Mouse (Mus musculus) CH12.LX (cell line): ENCODE data around the gene Frat1. TPM values are rescaled to one million over a fixed set of nuclear protein-coding genes. Genes with fewer than 3 reads are reported as not detected.

Source experiments
- DNase-seq: peaks from one replicate; pipeline ENCODE4 v3.0.0-alpha.2; 2013; ENCODE audit errors: extremely low read depth
- H3K27ac ChIP-seq: 2 replicates; pipeline ENCODE4 v1.5.1; 2012; ENCODE audit warnings: low read depth, mild to moderate bottlenecking, control low read depth, moderate library complexity; ENCODE audit not compliant: insufficient read depth
- H3K27me3 ChIP-seq: replicated peaks from 2 replicates; pipeline ENCODE3; 2012; ENCODE audit warnings: inconsistent platforms
- H3K36me3 ChIP-seq, 2 experiments: replicated peaks in 1 of 2; 2 replicates each; pipeline versions ENCODE3 to v1.6.1; 2012; ENCODE audit warnings: inconsistent platforms in 1 of 2, low read length in 1 of 2, mild to moderate bottlenecking in 1 of 2, mixed read lengths in 1 of 2, moderate library complexity in 1 of 2; ENCODE audit not compliant: control insufficient read depth in 1 of 2, insufficient read depth in 1 of 2
- H3K4me1 ChIP-seq, 2 experiments: 2 replicates each; pipeline ENCODE4 v1.6.1; 2012; ENCODE audit warnings: inconsistent platforms in 1 of 2, moderate library complexity in 1 of 2; ENCODE audit not compliant: insufficient read depth in 2 of 2, control insufficient read depth in 1 of 2
- H3K4me2 ChIP-seq: 2 replicates; pipeline ENCODE4 v1.6.1; 2012; ENCODE audit warnings: low read depth, mild to moderate bottlenecking, control low read depth; ENCODE audit not compliant: poor library complexity, insufficient read depth, severe bottlenecking
- H3K4me3 ChIP-seq, 3 experiments: fragments of 150-350 bp in 1 of 3; sonication (generic) in 1 of 3; replicated peaks in 1 of 3; 2 replicates each; pipeline versions ENCODE3 to v1.5.1; 2011 to 2012; ENCODE audit warnings: low read depth in 2 of 3, low read length in 2 of 3, mild to moderate bottlenecking in 2 of 3, moderate library complexity in 2 of 3, control low read depth in 1 of 3, improper control_type of control experiment in 1 of 3, inconsistent platforms in 1 of 3, mixed read lengths in 1 of 3; ENCODE audit not compliant: poor library complexity in 1 of 3
- H3K79me2 ChIP-seq: replicated peaks from 2 replicates; pipeline ENCODE4 v1.6.1; 2012; ENCODE audit warnings: mild to moderate bottlenecking, moderate library complexity; ENCODE audit not compliant: control insufficient read depth, poor library complexity, insufficient read depth, severe bottlenecking; ENCODE audit errors: extremely low read depth
- H3K9ac ChIP-seq: 2 replicates; pipeline ENCODE4 v1.6.1; 2012; ENCODE audit warnings: low read depth, mild to moderate bottlenecking, control low read depth, moderate library complexity; ENCODE audit not compliant: insufficient read depth
- H3K9me3 ChIP-seq: replicated peaks from 2 replicates; pipeline ENCODE3; 2012; ENCODE audit warnings: low read length, inconsistent platforms, mixed read lengths
- BHLHE40 ChIP-seq: IDR thresholded peaks from 2 replicates; pipeline ENCODE4 v1.6.1; 2011; ENCODE audit warnings: mild to moderate bottlenecking, low read depth, low read length, improper control_type of control experiment
- CTCF ChIP-seq, 2 experiments: IDR thresholded peaks in 1 of 2; conservative IDR thresholded peaks in 1 of 2; 2 replicates each; pipeline ENCODE4 v1.5.1; 2011 to 2012; ENCODE audit warnings: low read depth in 2 of 2, low read length in 2 of 2, improper control_type of control experiment in 1 of 2, inconsistent platforms in 1 of 2, mild to moderate bottlenecking in 1 of 2, moderate library complexity in 1 of 2
- E2F4 ChIP-seq: IDR thresholded peaks from 2 replicates; pipeline ENCODE4 v1.6.1; 2011; ENCODE audit warnings: low read depth, low read length, improper control_type of control experiment; ENCODE audit not compliant: insufficient replicate concordance
- EP300 ChIP-seq: IDR thresholded peaks from 2 replicates; pipeline ENCODE4 v1.6.1; 2011; ENCODE audit warnings: low read length, improper control_type of control experiment
- IRF4 ChIP-seq: IDR thresholded peaks from 2 replicates; pipeline ENCODE4 v1.6.1; 2014; ENCODE audit warnings: low read depth, mild to moderate bottlenecking, inconsistent platforms, low read length, improper control_type of control experiment
- JUND ChIP-seq: conservative IDR thresholded peaks from 2 replicates; pipeline ENCODE4 v1.6.1; 2011; ENCODE audit warnings: low read depth, low read length, improper control_type of control experiment
- MAX ChIP-seq: IDR thresholded peaks from 2 replicates; pipeline ENCODE4 v1.6.1; 2011; ENCODE audit warnings: low read length, improper control_type of control experiment
- MAZ ChIP-seq: IDR thresholded peaks from 2 replicates; pipeline ENCODE4 v1.6.1; 2012; ENCODE audit warnings: low read depth, mild to moderate bottlenecking, inconsistent platforms, low read length, improper control_type of control experiment, moderate library complexity
- MEF2A ChIP-seq: IDR thresholded peaks from 2 replicates; pipeline ENCODE4 v1.6.1; 2014; ENCODE audit warnings: low read depth, mild to moderate bottlenecking, inconsistent platforms, low read length, improper control_type of control experiment, borderline replicate concordance
- MXI1 ChIP-seq: IDR thresholded peaks from 2 replicates; pipeline ENCODE4 v1.6.1; 2011; ENCODE audit warnings: mild to moderate bottlenecking, low read depth, low read length, improper control_type of control experiment
- MYC ChIP-seq: IDR thresholded peaks from 2 replicates; pipeline ENCODE4 v1.6.1; 2011; ENCODE audit warnings: low read depth, mild to moderate bottlenecking, improper control_type of control experiment, low read length
- NELFE ChIP-seq: IDR thresholded peaks from 2 replicates; pipeline ENCODE4 v1.6.1; 2011; ENCODE audit warnings: low read depth, low read length, improper control_type of control experiment
- PAX5 ChIP-seq: IDR thresholded peaks from 2 replicates; pipeline ENCODE4 v1.6.1; 2012; ENCODE audit warnings: low read length, inconsistent platforms, mixed read lengths
- POLR2AphosphoS2 ChIP-seq: IDR thresholded peaks from 2 replicates; pipeline ENCODE4 v1.6.1; 2011; ENCODE audit warnings: low read depth, low read length, improper control_type of control experiment
- SIN3A ChIP-seq: IDR thresholded peaks from 2 replicates; pipeline ENCODE4 v1.6.1; 2012; ENCODE audit warnings: low read length, improper control_type of control experiment, inconsistent platforms
- TCF12 ChIP-seq: IDR thresholded peaks from 2 replicates; pipeline ENCODE4 v1.6.1; 2014; ENCODE audit warnings: low read depth, mild to moderate bottlenecking, inconsistent platforms, low read length, improper control_type of control experiment
- UBTF ChIP-seq: IDR thresholded peaks from 2 replicates; pipeline ENCODE4 v1.6.1; 2012; ENCODE audit warnings: low read depth, mild to moderate bottlenecking, inconsistent platforms, low read length, improper control_type of control experiment, moderate library complexity
- USF1 ChIP-seq: IDR thresholded peaks from 2 replicates; pipeline ENCODE4 v1.6.1; 2014; ENCODE audit warnings: low read depth, mild to moderate bottlenecking, inconsistent platforms, low read length, improper control_type of control experiment
- ZMIZ1 ChIP-seq: IDR thresholded peaks from 2 replicates; pipeline ENCODE4 v1.6.1; 2012; ENCODE audit warnings: low read depth, mild to moderate bottlenecking, inconsistent platforms, low read length, improper control_type of control experiment
- ZNF384 ChIP-seq: IDR thresholded peaks from 2 replicates; pipeline ENCODE4 v1.6.1; 2012; ENCODE audit warnings: low read depth, low read length, improper control_type of control experiment, inconsistent platforms
- dilution Hi-C: fragments of 300-500 bp; cut with MboI; formaldehyde crosslinking; loops from 2 replicates; pipeline ENCODE4 v1.14.3; 2020; ENCODE audit warnings: low sequenced_read_pairs; ENCODE audit not compliant: extremely low pct_unique_long_range_greater_than_20kb, extremely low pct_ligation_motif_present
- in situ Hi-C: fragments of 300-500 bp; cut with MboI; formaldehyde crosslinking; loops from 3 replicates; pipeline ENCODE4 v1.14.3; 2019; ENCODE audit warnings: low sequenced_read_pairs, low pct_ligation_motif_present, low pct_unique_long_range_greater_than_20kb, mixed read lengths
- polyA plus RNA-seq: library from polyadenylated mRNA; unstranded; fragments of >175 nt; gene quantifications from 2 replicates; pipeline ENCODE4 v1.2.1, GENCODE M21; 2012; ENCODE audit warnings: low read depth; ENCODE audit not compliant: insufficient read length
- total RNA-seq, 2 experiments: library from RNA; depleted of rRNA; stranded (reverse); fragments of 300-350 nt in 1 of 2; fragments of >200 nt in 1 of 2; gene quantifications; 2 replicates each; pipeline ENCODE4 v1.2.3; 2012 to 2014

The Frat1 gene
- total and polyA plus RNA-seq, 3 experiments = 0.64 to 2.0 (median 0.70) TPM

DNA sequence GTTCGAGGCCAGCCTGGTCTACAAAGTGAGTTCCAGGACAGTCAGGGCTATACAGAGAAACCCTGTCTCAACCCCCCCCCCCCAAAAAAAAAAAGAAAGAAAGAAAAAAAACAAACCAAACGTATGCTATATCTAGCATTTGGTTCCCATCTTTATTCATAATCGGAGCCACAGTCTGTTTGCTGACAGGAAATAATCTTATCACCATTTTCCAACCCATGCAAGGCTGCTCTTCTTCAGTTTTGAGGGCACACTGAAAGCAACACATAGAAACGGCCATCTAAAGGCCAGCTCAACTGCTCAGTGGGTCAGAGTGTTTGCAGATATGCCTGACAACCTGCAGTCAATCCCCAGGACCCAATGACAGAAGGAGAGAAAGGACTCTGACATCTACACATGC, 22.7 kb downstream of the Frat1 start:
- no peak for DNase-seq
- TF ChIP-seq MAZ = no peak
- no peak for TF ChIP-seq POLR2AphosphoS2
- H3K4me3 ChIP-seq = no peak overlapping the region
- H3K4me2 ChIP-seq = no peak overlapping the region
- in situ Hi-C loops = no loop called here
- no peaks in the 10 kb centered on the region for H3K36me3 ChIP-seq
- H3K4me1 ChIP-seq = peaks cover 0 to 14% of the 10 kb centered on the region in 2 experiments; a peak in 2 of 4 replicates
- dilution Hi-C loops = no loop called here
- H3K9me3 ChIP-seq = peaks cover 4% of the 10 kb centered on the region
- H3K27ac ChIP-seq = no peak overlapping the region
- H3K27me3 ChIP-seq = peaks cover 2% of the 10 kb centered on the region
- no peak overlapping the region for H3K9ac ChIP-seq
- no peaks in the 10 kb centered on the region for H3K79me2 ChIP-seq

DNA sequence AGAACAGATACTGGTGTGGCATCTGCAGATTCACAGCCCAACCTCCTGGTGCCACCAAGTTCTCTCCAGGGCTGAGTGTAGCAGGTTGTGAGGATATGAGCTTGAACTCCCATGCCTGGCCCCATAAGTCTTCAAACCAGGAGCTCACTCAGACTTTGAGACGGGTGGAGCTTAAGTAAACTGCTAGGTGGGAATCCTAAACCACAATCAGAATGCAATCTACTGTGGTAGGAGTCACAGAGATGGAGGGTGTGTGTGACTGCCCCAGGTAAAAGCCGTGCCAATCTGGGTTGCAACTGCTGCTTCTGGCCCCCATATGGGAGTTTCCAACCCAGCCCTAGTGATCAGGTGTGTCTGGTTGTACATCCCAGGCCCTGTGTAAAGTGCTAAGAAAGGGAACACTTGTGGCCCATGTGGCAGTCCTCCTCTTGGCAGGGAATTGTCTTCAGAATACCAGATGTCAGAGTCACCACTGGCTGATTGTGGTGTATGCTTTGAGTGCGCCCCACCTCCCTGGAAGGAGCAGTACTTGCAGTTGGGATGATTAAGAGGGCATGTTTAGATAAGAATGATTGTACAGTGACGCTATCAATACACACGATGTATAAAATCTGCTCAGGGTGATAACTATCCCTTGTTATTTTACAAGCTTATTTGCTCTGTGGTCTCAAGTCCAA, 27.5 kb downstream of the Frat1 start:
- TF ChIP-seq MAZ = no peak
- no peak for TF ChIP-seq MAX
- TF ChIP-seq NELFE = no peak
- no peak for TF ChIP-seq E2F4
- TF ChIP-seq BHLHE40 = no peak
- TF ChIP-seq TCF12 = no peak
- no peak for TF ChIP-seq CTCF (conservative IDR thresholded peaks at IDR 0.05 in 1 of 2, IDR thresholded peaks at IDR 0.05 in 1 of 2; ENCODE audit: low read depth in 2 of 2, low read length in 2 of 2)
- TF ChIP-seq JUND = no peak
- no peak for TF ChIP-seq MYC
- TF ChIP-seq ZNF384 = no peak
- no peak for TF ChIP-seq MXI1
- TF ChIP-seq MEF2A = no peak
- TF ChIP-seq POLR2AphosphoS2 = no peak
- TF ChIP-seq EP300 = no peak
- no peak for TF ChIP-seq PAX5
- TF ChIP-seq UBTF = no peak
- no peak for TF ChIP-seq ZMIZ1
- no peak for TF ChIP-seq USF1
- no peak for TF ChIP-seq IRF4
- no peak for TF ChIP-seq SIN3A
- in situ Hi-C loops (no loop called here), dilution Hi-C loops (no loop called here)
- Histone ChIP-seq H3K9ac (no peak overlapping the region), H3K4me3 (no peak overlapping the region), H3K4me1 (no peaks in the 10 kb centered on the region), H3K36me3 (peaks cover 7 to 34% of the 10 kb centered on the region in 2 experiments), H3K9me3 (peaks cover 4% of the 10 kb centered on the region), H3K27me3 (no peaks in the 10 kb centered on the region), H3K27ac (no peak overlapping the region), H3K4me2 (no peak overlapping the region), H3K79me2 (no peaks in the 10 kb centered on the region)
- no peak for DNase-seq
